Comparison of ENCODE assay signal across 9 mouse cellular contexts in the genomic region with DNA sequence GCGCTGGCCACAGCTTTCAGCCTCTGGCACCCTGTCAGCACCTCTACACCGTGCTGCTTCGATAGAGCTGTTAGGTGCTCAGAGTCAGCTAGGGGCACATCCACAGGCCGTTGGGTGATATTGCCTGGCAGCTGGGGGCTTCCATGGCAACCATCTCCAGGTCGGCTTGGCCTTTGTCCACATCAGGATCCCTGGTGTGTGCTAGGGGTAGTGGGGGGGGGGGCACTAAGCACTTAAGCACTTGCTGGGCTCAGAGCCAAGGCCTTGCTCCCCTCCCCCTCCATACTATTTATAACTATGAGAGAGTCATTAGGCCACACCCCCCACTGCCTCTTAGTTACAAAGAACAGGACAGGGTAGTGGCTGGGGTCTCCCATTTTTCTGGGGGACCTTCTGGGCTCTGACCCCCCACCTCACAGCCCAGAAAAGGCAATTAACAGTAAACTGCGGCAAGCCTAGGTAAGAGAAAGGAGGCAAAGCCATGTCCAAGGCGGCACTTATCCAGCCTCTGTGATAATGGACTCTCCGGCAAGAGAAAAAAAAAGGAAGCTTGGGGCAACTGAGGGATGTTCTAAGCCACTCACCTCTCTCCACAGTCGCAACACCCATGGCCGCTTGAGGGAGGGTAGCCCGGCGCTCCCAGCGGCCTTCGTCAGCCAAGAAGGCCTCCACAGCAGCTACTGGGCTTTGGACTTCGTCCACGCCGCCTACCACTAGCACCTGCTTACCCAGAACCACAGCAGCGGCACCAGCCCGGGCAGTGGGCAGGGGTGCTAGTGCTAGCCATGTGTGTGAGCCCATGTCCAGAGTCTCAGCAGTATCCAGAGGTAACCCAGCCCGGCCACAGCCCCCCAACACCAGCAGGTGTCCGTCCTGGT. TPM values are rescaled to one million over a fixed set of nuclear protein-coding genes. Genes with fewer than 3 reads are reported as not detected.
DNase-seq lines count a peak whose midpoint lies in the region; ATAC-seq and TF ChIP-seq lines count a peak whose summit lies in the region.
"Had no signal": no experiment of that assay in that cellular context is flagged by ENCODE, and none has a peak within 500 bp of the region (broad histone marks: within the 10 kb centered on the region; RNA-seq: fewer than 3 reads in every experiment).

No protein-coding gene starts in this region.

- no peak for ATAC-seq in erythroblast, adult 5-6 weeks (replicated peaks; ENCODE audit: low FRiP score, poor library complexity, severe bottlenecking)
- ATAC-seq in limb, embryonic 12.5 days (ENCODE audit: insufficient number of reproducible peaks, insufficient read depth, low FRiP score, low TSS enrichment, low read depth), result peak; percentile 8
- peak; percentile 43; the same call in 1 of the 2 replicates for ATAC-seq in midbrain, embryonic 16.5 days
- ATAC-seq in CD4-positive, CD25-positive, alpha-beta regulatory T cell, adult 4 months, result no peak

- H3K4me1 ChIP-seq in erythroblast, embryonic 14.5 days (ENCODE audit: control insufficient read depth), result peaks cover 66% of the 10 kb centered on the region
- peaks cover 4% of the 10 kb centered on the region for H3K4me1 ChIP-seq in cortical plate, adult 2 months (ENCODE audit: control insufficient read depth, insufficient read depth, low read length)
- H3K4me1 ChIP-seq in limb, embryonic 12.5 days (replicated peaks), result peaks cover 42% of the 10 kb centered on the region
- H3K4me1 ChIP-seq in midbrain, embryonic 16.5 days (ENCODE audit: control insufficient read depth, insufficient read depth, low read length), result peaks cover 38% of the 10 kb centered on the region

- peaks cover 30% of the 10 kb centered on the region for H3K36me3 ChIP-seq in erythroblast, embryonic 14.5 days (ENCODE audit: control insufficient read depth)
- H3K36me3 ChIP-seq in limb, embryonic 12.5 days, result peaks cover 23% of the 10 kb centered on the region
- H3K36me3 ChIP-seq in midbrain, embryonic 16.5 days (ENCODE audit: control insufficient read depth, insufficient read depth, low read length), result peaks cover 3% of the 10 kb centered on the region; the same call in 1 of the 2 replicates

- peak overlapping the region; percentile 74 for H3K4me2 ChIP-seq in limb, embryonic 12.5 days
- H3K4me2 ChIP-seq in midbrain, embryonic 16.5 days (ENCODE audit: low read length), result peak overlapping the region; percentile 70

- H3K27me3 ChIP-seq in erythroblast, embryonic 14.5 days (ENCODE audit: control insufficient read depth), result no peaks in the 10 kb centered on the region
- H3K27me3 ChIP-seq in limb, embryonic 12.5 days, result no peaks in the 10 kb centered on the region
- H3K27me3 ChIP-seq in midbrain, embryonic 16.5 days (ENCODE audit: control insufficient read depth, insufficient read depth, low read depth, low read length), result no peaks in the 10 kb centered on the region

- no peak for TF ChIP-seq POLR2A in cortical plate, adult 2 months (IDR thresholded peaks at IDR 0.05; ENCODE audit: extremely low read depth, insufficient read depth, low read length)

- intact Hi-C loops in heart, postnatal 10 days (cut with DNase I), result loop anchor here (5.0 kb wide), 1 partner anchor 68 kb away; no protein-coding TSS in a partner anchor

- no peak for TF ChIP-seq CTCF in cortical plate, adult 2 months (IDR thresholded peaks at IDR 0.05; ENCODE audit: extremely low read depth, insufficient read depth, low read length)

- WGBS in limb, embryonic 12.5 days, result 75% methylated on average over 21 of the region's 21 CpGs
- 43% methylated on average over 21 of the region's 21 CpGs for WGBS in midbrain, embryonic 16.5 days

- peak overlapping the region; percentile 40; the same call in 1 of the 2 replicates for H3K27ac ChIP-seq in cortical plate, adult 2 months (ENCODE audit: insufficient read depth, low read length)
- H3K27ac ChIP-seq in limb, embryonic 12.5 days, result peak overlapping the region; percentile 80
- H3K27ac ChIP-seq in midbrain, embryonic 16.5 days (ENCODE audit: low read length), result peak overlapping the region; percentile 84

- H3K9me3 ChIP-seq in erythroblast, embryonic 14.5 days (ENCODE audit: control insufficient read depth, low read length), result peaks cover 2% of the 10 kb centered on the region; the same call in 1 of the 2 replicates
- H3K9me3 ChIP-seq in limb, embryonic 12.5 days, result no peaks in the 10 kb centered on the region
- no peaks in the 10 kb centered on the region for H3K9me3 ChIP-seq in midbrain, embryonic 16.5 days (replicated peaks; ENCODE audit: control insufficient read depth, low read length, poor library complexity, severe bottlenecking)

- peak; percentile 76 to 77 for DNase-seq in heart, postnatal 10 days
- DNase-seq in ovary, postnatal 14 days (ENCODE audit: low spot score), result no peak

- H3K9ac ChIP-seq in limb, embryonic 12.5 days (replicated peaks), result peak overlapping the region; percentile 37
- H3K9ac ChIP-seq in midbrain, embryonic 16.5 days (ENCODE audit: low read depth, low read length), result peak overlapping the region; percentile 50

- peak overlapping the region; percentile 71 for H3K4me3 ChIP-seq in erythroblast, embryonic 14.5 days (replicated peaks)
- H3K4me3 ChIP-seq in cortical plate, adult 2 months (ENCODE audit: insufficient read depth, low read length), result peak overlapping the region; percentile 5
- peak overlapping the region; percentile 57; the same call in 1 of the 2 replicates for H3K4me3 ChIP-seq in limb, embryonic 12.5 days (replicated peaks)
- H3K4me3 ChIP-seq in midbrain, embryonic 16.5 days (ENCODE audit: low read depth, low read length), result peak overlapping the region; percentile 55

RNA-seq across cellular contexts. Expression of a gene that starts 9.8 kb away (rescaled TPM):
- 1.1 and 1.4 TPM in 2 replicates for polyA plus RNA-seq in erythroblast, embryonic 14.5 days (2012)
- total RNA-seq in erythroblast, adult 5-6 weeks (2015; ENCODE audit: low replicate concordance), result 6.1 and 21.7 TPM in 2 replicates
- total RNA-seq in erythroblast, adult 5-6 weeks (2017; ENCODE audit: low replicate concordance), result 1.5 and 5.8 TPM in 2 replicates
- polyA plus RNA-seq in cortical plate, adult 2 months (2012; rRNA removed), result 19.9 and 22.3 TPM in 2 replicates
- total RNA-seq in heart, postnatal 10 days (2021), result 10 to 100 TPM; 27.7 to 31.3 TPM
- polyA plus RNA-seq in limb, embryonic 12.5 days (2016; fragmentation: Nextera tagmentation; extraction: Ambion mirVana), result 44.6 and 49.5 TPM in 2 replicates
- polyA plus RNA-seq in midbrain, embryonic 16.5 days (2015; fragmentation: Nextera tagmentation; extraction: Ambion mirVana), result 65.2 and 69.3 TPM in 2 replicates
- polyA plus RNA-seq in CD4-positive, CD25-positive, alpha-beta regulatory T cell, adult 4 months (2017; shearing (Covaris generic)), result 10 to 100 TPM; 29.9 to 39.2 TPM

RNA-seq across cellular contexts. Expression of a gene that starts 10.8 kb away (rescaled TPM):
- polyA plus RNA-seq in erythroblast, embryonic 14.5 days (2012), result 1.8 and 1.9 TPM in 2 replicates
- 0.77 and 2.9 TPM in 2 replicates for total RNA-seq in erythroblast, adult 5-6 weeks (2015; ENCODE audit: low replicate concordance)
- 3.3 and 4.3 TPM in 2 replicates for total RNA-seq in erythroblast, adult 5-6 weeks (2017; ENCODE audit: low replicate concordance)
- 44.9 and 46.1 TPM in 2 replicates for polyA plus RNA-seq in cortical plate, adult 2 months (2012; rRNA removed)
- total RNA-seq in heart, postnatal 10 days (2021), result 10 to 100 TPM; 29.2 to 33.4 TPM
- polyA plus RNA-seq in limb, embryonic 12.5 days (2016; fragmentation: Nextera tagmentation; extraction: Ambion mirVana), result 33.0 and 36.0 TPM in 2 replicates
- 72.6 and 81.0 TPM in 2 replicates for polyA plus RNA-seq in midbrain, embryonic 16.5 days (2015; fragmentation: Nextera tagmentation; extraction: Ambion mirVana)
- 1 to 10 TPM; 1.6 to 2.2 TPM for polyA plus RNA-seq in CD4-positive, CD25-positive, alpha-beta regulatory T cell, adult 4 months (2017; shearing (Covaris generic))

RNA-seq across cellular contexts. Expression of a gene that starts 14.2 kb away (rescaled TPM):
- polyA plus RNA-seq in erythroblast, embryonic 14.5 days (2012), result not detected in 2 replicates
- not detected in 2 replicates for total RNA-seq in erythroblast, adult 5-6 weeks (2015; ENCODE audit: low replicate concordance)
- not detected in 2 replicates for total RNA-seq in erythroblast, adult 5-6 weeks (2017; ENCODE audit: low replicate concordance)
- not detected in 2 replicates for polyA plus RNA-seq in cortical plate, adult 2 months (2012; rRNA removed)
- total RNA-seq in heart, postnatal 10 days (2021), result not detected
- not detected in 2 replicates for polyA plus RNA-seq in limb, embryonic 12.5 days (2016; fragmentation: Nextera tagmentation; extraction: Ambion mirVana)
- not detected in 2 replicates for polyA plus RNA-seq in midbrain, embryonic 16.5 days (2015; fragmentation: Nextera tagmentation; extraction: Ambion mirVana)
- not detected for polyA plus RNA-seq in CD4-positive, CD25-positive, alpha-beta regulatory T cell, adult 4 months (2017; shearing (Covaris generic))
- total RNA-seq: neutrophil, adult 5-6 weeks had no signal

RNA-seq across cellular contexts. Expression of a gene that starts 22.2 kb away (rescaled TPM):
- not detected in 2 replicates for polyA plus RNA-seq in erythroblast, embryonic 14.5 days (2012)
- not detected in 2 replicates for total RNA-seq in erythroblast, adult 5-6 weeks (2015; ENCODE audit: low replicate concordance)
- total RNA-seq in erythroblast, adult 5-6 weeks (2017; ENCODE audit: low replicate concordance), result not detected in 2 replicates
- 0.33 and 0.66 TPM in 2 replicates for polyA plus RNA-seq in cortical plate, adult 2 months (2012; rRNA removed)
- not detected for total RNA-seq in heart, postnatal 10 days (2021)
- polyA plus RNA-seq in limb, embryonic 12.5 days (2016; fragmentation: Nextera tagmentation; extraction: Ambion mirVana), result 2.1 and 2.4 TPM in 2 replicates
- polyA plus RNA-seq in midbrain, embryonic 16.5 days (2015; fragmentation: Nextera tagmentation; extraction: Ambion mirVana), result 1.7 and 2.6 TPM in 2 replicates
- polyA plus RNA-seq in CD4-positive, CD25-positive, alpha-beta regulatory T cell, adult 4 months (2017; shearing (Covaris generic)), result under 1 TPM in 1 of 2 experiments, not detected in 1; 0.11 TPM
- total RNA-seq: neutrophil, adult 5-6 weeks had no signal

RNA-seq across cellular contexts. Expression of a gene that starts 29.0 kb away (rescaled TPM):
- 0.02 and 0.05 TPM in 2 replicates for polyA plus RNA-seq in erythroblast, embryonic 14.5 days (2012)
- total RNA-seq in erythroblast, adult 5-6 weeks (2015; ENCODE audit: low replicate concordance), result not detected in 2 replicates
- total RNA-seq in erythroblast, adult 5-6 weeks (2017; ENCODE audit: low replicate concordance), result not detected in 2 replicates
- polyA plus RNA-seq in cortical plate, adult 2 months (2012; rRNA removed), result 31.6 and 34.2 TPM in 2 replicates
- 100 to 1,000 TPM; 284 to 331 TPM for total RNA-seq in heart, postnatal 10 days (2021)
- polyA plus RNA-seq in limb, embryonic 12.5 days (2016; fragmentation: Nextera tagmentation; extraction: Ambion mirVana), result 40.8 and 43.7 TPM in 2 replicates
- polyA plus RNA-seq in midbrain, embryonic 16.5 days (2015; fragmentation: Nextera tagmentation; extraction: Ambion mirVana), result 18.6 and 19.3 TPM in 2 replicates
- under 1 TPM; 0.10 to 0.13 TPM for polyA plus RNA-seq in CD4-positive, CD25-positive, alpha-beta regulatory T cell, adult 4 months (2017; shearing (Covaris generic))
- total RNA-seq: neutrophil, adult 5-6 weeks had no signal

Comparison
In these comparisons a context has a peak if more than half of its experiments do, and no peak if none do; other contexts are left out.
1. H3K4me3 ChIP-seq: peak in every context shown above with its lines; median percentile 71 in erythroblast, embryonic 14.5 days; 57 in limb, embryonic 12.5 days; 55 in midbrain, embryonic 16.5 days; 5 in cortical plate, adult 2 months.
2. ATAC-seq: peak in limb, embryonic 12.5 days (single experiment) and midbrain, embryonic 16.5 days (single experiment); none in erythroblast, adult 5-6 weeks (single experiment) and CD4-positive, CD25-positive, alpha-beta regulatory T cell, adult 4 months (single experiment).
3. RNA of a gene that starts 10.8 kb away (polyA plus RNA-seq): 72.6 to 81.0 TPM in midbrain, embryonic 16.5 days, 44.9 to 46.1 TPM in cortical plate, adult 2 months and 33.0 to 36.0 TPM in limb, embryonic 12.5 days; 1.6 to 2.2 TPM in CD4-positive, CD25-positive, alpha-beta regulatory T cell, adult 4 months and 1.8 to 1.9 TPM in erythroblast, embryonic 14.5 days; every median in the first group is over 10 times any median in the second.
4. Peak in every context shown above with its lines, with median percentiles within 50 percentile points of each other: H3K27ac ChIP-seq.